Mouse (Mus musculus) WW6 (cell line): ENCODE results near the gene Cd180.
"Not testable (repeated sequence)": the region's sequence is repeated elsewhere in the genome, so short reads cannot be mapped to it uniquely, and the experiment has no call there.

Experiments used
- DNase-seq: peaks from one replicate; pipeline ENCODE4 v3.0.0-alpha.2; 2013; ENCODE audit warnings: low read depth, low spot score

Gene Cd180

GRCm38 (mm10) chr13:102677602-102678001 is 15.8 kb upstream of the Cd180 start:
- DNase-seq, result not testable (repeated sequence)

GRCm38 (mm10) chr13:102678482-102678881 is 14.9 kb upstream of the Cd180 start:
- no peak for DNase-seq

DNA sequence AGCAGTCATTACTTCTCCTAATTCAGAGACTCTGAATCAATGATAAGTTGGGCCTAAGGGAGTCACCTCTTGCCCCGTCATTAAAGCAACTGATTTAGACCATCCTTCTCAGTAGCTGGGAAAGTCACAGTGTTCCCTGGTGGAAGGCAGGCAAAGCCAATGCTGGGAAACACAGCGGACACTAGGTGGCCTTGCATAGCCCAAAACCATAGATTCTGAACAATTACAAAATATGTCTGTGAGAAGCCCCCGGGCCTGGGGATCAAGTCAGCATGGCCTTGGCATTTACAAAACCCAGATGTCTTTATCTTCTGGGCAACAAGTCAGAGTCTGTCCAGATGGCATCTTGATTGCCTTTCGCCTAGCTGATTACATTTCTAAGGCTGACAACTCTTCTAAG is 8.5 kb upstream of the Cd180 start:
- DNase-seq, result no peak

DNA sequence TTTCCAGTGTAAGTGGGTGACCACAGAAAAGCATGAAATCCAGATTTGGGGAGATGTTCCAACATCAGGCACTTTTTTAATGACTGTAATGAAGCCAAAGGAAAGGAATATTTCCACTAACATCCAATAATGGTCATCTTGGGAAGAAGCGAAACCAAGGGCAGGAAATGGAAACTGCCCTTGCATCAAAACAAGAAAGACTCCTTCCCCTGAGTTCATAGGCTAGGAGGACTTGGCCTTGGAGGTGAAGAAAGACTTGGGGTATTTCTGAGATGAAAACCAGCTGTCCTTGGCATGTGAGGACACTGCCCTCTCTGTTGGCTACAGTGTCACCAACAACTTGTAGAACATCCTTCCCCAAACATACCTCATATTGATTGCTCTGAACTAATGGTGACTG is 5.2 kb upstream of the Cd180 start:
- no peak for DNase-seq

DNA sequence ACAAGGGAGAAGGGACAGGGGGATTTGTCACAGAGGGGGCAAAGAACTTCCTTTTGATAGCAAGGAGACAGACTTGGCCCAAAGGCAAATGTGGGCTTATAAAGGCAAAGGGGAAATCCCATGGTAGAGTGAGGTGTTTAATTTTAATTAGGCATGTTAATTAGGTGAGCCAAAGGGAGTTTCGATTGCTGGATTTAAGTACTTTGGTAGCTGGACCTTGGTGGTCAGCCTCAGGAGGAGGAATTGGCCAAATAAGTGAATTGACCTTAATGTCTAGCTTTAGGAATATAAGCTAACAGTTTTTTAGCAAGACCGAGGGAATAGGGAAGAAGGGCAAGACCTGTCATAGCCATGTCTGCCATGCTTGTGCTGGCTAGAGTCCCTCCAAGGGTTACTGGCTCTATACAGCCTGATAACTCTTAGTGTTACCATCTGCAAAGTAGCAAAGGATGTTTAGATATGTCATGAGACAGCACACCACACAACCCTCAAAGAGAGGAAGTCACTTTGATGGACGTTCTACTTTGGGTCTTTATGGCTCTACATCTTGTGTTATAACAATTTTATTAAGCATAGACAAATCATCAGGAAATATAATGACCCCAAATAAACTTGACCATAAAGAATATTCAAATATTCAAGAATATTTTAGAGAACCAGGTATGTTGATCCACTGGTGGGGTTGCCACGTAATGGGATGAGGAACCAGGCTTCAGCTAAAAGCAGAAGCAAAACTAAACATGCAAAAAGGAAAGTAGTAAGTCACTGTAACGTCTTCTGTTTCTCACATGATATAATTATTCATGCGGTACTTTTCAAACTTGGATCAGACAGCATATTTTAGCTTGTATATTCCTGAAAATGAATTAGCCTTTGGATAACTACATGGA is 3.9 kb upstream of the Cd180 start:
- no peak for DNase-seq

DNA sequence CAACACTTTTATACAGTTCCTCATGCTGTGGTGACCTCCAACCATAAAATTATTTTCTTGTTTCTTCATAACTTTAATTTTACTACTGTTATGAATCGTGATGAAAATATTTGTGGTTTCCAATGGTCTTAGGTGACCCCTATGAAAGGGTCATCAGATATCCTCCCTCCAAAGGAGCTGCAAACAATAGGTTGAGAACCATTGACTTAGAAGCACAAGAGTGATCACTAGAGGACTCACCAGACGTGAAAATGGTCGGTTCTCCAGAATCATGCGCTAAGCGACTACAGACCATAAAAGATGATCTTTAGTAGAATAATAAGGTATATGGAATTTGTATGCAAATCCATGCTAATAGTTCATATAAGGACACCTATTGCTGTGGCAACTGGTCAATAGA is 3.2 kb upstream of the Cd180 start:
- DNase-seq, result no peak

DNA sequence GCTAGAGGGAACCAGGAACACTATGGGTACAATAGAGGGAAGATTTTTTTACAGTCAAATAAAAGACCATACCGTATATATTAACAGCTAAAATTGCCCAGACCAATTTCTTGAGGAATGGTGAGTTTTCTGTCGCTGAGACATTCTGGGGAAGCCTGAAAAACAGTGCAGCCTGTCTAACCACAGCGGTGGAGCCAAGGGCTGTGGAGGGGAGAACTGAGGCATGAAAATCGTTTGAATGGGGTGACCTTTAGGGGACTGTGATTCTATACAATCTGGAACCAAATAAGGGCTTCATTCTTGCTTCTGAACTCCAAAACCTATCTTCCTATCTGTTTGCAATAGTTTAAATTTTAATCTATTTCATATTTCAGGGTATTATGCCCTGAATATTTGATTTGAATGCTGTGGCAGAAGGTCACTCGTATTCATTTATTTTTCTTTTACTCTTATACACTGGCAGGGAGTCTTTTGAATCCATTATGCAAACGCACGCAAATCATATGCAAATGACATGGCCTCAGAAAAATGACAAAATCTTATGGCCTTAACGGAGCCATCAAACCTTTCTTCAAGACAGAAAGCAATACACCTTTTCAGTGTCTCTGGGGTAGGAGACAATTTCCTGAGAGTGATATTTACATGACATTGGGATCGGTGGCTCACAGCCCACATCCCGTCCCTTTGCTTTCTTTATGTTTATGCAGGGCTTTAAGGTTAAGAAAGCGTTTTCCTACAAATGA is 1.8 kb upstream of the Cd180 start:
- no peak for DNase-seq

DNA sequence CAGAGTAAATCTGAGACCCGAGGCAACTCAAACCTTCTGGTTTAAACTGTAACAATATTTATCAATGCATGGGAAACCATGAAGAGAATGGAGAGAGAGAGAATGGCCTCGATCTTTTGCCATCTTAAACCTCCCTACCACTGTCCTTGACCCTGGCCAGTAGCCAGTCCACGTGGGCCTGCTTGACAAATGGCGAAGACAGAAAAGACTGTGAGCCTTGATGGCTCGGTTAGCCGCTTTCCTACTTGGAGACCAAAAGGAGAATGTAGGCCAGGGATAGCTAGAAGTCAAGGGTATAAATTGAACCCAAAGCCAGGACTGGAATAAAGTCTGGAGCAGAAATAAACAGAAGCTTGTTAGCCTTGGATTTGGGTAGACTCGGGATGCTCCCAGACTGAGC is 796 bp downstream of the Cd180 start:
- no peak for DNase-seq

DNA sequence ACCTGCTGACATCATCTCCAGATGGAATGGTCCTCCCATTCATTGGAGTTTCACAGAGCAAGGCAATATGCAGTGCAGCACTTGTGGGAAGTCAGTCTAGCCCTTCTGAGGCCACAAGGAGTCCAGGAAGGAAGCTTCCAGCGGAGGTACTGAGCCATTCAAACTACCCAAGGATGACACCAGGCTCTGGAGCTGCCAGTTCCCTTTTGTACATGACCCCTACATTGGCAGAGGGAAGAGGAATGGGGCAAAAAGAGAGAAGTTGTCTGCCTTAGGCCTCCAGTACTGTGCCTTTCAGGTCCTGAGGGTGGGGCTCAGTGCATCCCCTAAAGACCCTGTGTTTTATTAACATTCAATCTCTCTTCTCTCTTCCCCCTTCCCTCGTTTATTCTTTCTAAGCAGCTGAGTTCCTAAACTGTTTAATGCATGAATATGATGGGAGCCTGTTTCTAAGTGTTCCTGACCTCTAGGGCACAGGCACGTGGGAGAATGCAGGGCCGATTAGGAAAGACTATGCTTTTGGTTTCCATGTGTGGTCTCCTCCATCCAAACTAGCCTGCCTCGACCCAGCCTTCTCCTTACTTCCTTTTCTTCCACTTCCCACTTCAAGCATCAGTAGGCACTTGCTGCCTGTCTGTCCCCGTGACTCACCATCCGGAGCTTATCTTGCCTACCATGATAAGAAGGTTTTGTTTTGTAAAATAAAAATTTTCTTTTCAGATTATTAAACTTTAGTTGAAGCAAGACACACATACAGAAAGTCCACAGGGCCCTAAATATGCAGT is 2.0 kb downstream of the Cd180 start:
- no peak for DNase-seq

DNA sequence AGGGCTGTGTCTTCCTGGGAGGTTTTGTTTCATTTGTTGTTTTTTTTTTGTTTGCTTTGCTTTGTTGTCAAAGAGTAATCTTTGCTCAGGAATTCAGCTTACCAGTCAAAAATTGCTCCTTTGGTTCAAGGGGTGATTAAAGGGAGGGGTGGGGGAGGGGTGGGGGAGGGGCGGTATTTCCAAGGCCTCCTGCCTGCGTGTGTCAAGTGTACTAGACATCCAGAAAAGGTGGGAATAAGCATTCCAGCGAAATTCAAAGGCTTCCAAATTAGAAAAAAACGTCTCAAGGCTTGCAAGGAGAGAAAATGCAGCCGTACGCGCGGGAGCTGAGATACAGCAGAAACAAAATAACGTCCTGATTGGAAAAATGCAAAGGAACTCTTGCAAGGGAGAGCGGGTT is 5.0 kb downstream of the Cd180 start:
- DNase-seq, result no peak

GRCm38 (mm10) chr13:102698751-102699323 is 5.5 kb downstream of the Cd180 start:
- DNase-seq, result peak; percentile 50

DNA sequence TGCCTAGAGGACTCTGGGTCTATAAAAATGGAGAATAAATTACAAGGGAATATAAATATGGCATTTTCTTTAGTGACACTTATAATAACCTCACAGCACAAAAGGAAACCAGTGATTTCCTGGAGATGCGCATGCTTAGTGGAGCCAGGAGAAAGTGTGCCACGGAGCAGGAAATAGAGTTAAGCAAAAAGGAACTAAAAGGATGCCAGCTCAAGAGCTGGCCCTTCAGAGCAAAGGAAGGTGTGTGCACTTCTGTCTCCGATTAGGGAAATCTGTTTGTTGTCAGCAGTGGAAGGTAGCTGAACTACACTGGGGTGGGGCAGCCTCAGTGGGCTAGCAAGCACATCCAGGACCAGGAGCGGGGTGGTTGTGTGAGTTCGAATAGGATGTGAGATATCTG is 6.8 kb downstream of the Cd180 start:
- no peak for DNase-seq

GRCm38 (mm10) chr13:102700744-102701143 is 7.4 kb downstream of the Cd180 start:
- no peak for DNase-seq

DNA sequence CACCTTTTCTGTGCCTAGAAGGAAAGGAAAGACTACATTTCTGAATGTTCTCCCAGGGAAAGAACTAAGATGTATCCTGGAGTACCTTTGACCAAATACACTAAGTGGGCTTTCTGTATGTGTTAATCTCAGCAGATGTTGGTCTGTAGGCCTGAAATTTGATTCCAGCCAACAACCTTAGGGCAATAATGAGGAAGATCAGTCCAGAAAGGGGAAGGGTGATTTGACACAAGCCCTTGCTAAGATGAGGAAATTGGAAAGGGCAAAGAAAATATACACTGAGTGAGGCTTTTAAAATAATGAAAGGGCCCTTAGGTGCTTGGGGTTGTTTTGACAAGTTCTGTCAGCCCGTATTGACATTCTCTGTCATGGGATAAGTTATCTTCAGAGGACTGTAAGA is 23.6 kb downstream of the Cd180 start:
- DNase-seq, result no peak

- no peak for DNase-seq
Observed at GRCm38 (mm10) chr13:102725416-102725815, 32.1 kb downstream of the Cd180 start.

- DNase-seq, result no peak
Observed at GRCm38 (mm10) chr13:102725906-102726305, 32.5 kb downstream of the Cd180 start.

GRCm38 (mm10) chr13:102726876-102727275 is 33.5 kb downstream of the Cd180 start:
- no peak for DNase-seq

DNA sequence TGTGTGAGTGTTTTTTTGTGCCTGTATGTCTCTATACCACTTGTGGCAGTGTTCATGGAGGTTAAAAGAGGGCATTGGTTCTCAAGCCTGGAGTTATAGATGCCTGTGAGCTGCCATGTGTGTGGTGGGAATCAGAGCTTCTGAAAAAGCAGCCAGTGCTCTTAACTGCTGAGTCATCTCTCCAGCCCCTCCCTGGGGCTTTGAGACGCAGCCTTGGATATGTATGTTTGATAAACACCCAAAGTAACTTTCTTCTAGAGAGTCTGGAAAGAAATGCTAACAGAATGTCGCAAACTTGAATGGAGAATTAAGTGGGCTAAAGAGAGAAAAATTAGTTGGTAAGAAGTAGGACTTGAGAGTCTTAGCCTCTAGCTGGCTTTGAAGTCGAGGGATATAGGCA is 34.7 kb downstream of the Cd180 start:
- no peak for DNase-seq

- DNase-seq, result not testable (repeated sequence)
Observed at GRCm38 (mm10) chr13:102728951-102729350, 35.6 kb downstream of the Cd180 start.

DNA sequence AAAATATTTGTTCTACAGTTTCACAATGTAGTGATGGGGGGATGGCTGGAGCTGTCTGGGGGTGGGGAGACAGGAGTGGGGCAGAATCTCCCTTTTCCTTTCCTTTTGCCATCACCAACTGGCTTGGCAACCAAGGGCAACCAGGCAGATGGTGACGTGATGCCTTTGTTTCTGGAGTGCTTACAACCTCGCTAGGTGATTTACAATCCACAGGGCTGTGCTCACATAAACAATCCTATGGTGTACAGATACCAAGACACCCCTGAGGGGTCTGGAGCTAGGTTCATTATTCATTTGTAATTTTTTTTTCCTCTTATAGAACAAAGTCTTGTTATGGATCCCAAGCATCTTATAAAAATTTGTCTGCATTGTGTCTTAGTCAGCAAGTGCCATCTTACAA is 39.7 kb downstream of the Cd180 start:
- DNase-seq, result no peak

- no peak for DNase-seq
Observed at GRCm38 (mm10) chr13:102737811-102738210, 44.5 kb downstream of the Cd180 start.
